Mouse (Mus musculus) neural tube, embryonic 11.5 days (tissue): ENCODE results near the gene Figla. TPM values are rescaled to one million over a fixed set of nuclear protein-coding genes. Genes with fewer than 3 reads are reported as not detected.

Experiments
- ATAC-seq: fragments of 200-750 bp; cut with Nextera tagmentation; 2 replicates; pipeline ENCODE4 v1.8.0; 2017; ENCODE audit warnings: moderate number of reproducible peaks, mild to moderate bottlenecking, moderate TSS enrichment, moderate library complexity; ENCODE audit not compliant: insufficient read depth, low FRiP score, low TSS enrichment
- DNase-seq: peaks from one replicate; pipeline ENCODE4 v3.0.0-alpha.2; 2015; ENCODE audit warnings: low spot score
- H3K27ac ChIP-seq: fragments of 300-500 bp; sonication (generic); 2 replicates; pipeline ENCODE4 v1.5.1; 2014; ENCODE audit warnings: low read depth, mild to moderate bottlenecking, low read length
- H3K27me3 ChIP-seq: fragments of 300-500 bp; sonication (generic); 2 replicates; pipeline ENCODE4 v1.6.1; 2014; ENCODE audit warnings: mild to moderate bottlenecking, low read length, mixed read lengths; ENCODE audit not compliant: control insufficient read depth, insufficient read depth
- H3K36me3 ChIP-seq: fragments of 300-500 bp; sonication (generic); 2 replicates; pipeline ENCODE4 v1.6.1; 2014; ENCODE audit warnings: mild to moderate bottlenecking, low read length, moderate library complexity, mixed read lengths; ENCODE audit not compliant: control insufficient read depth, insufficient read depth
- H3K4me1 ChIP-seq: fragments of 300-500 bp; sonication (generic); 2 replicates; pipeline ENCODE4 v1.6.1; 2014; ENCODE audit warnings: low read length, mixed read lengths; ENCODE audit not compliant: control insufficient read depth, insufficient read depth
- H3K4me2 ChIP-seq: fragments of 300-500 bp; sonication (generic); 2 replicates; pipeline ENCODE4 v1.6.1; 2014; ENCODE audit warnings: low read depth, mild to moderate bottlenecking, moderate library complexity
- H3K4me3 ChIP-seq: fragments of 300-500 bp; sonication (generic); 2 replicates; pipeline ENCODE4 v1.5.1; 2014; ENCODE audit warnings: low read depth, low read length
- H3K9ac ChIP-seq: fragments of 300-500 bp; sonication (generic); 2 replicates; pipeline ENCODE4 v1.6.1; 2014; ENCODE audit warnings: mild to moderate bottlenecking, low read length
- H3K9me3 ChIP-seq: fragments of 300-500 bp; sonication (generic); 2 replicates; pipeline ENCODE4 v1.6.1; 2016; ENCODE audit warnings: low read length; ENCODE audit not compliant: control insufficient read depth
- WGBS: fragments of 180-500 bp; shearing (Covaris S2); extraction: QIAGEN DNeasy Blood & Tissue Kit; methylation state at CpG from one replicate; pipeline ENCODE4 v1.1.7; 2014; 5-methylcytosine and 5-hydroxymethylcytosine counted together
- polyA plus RNA-seq: library from polyadenylated mRNA; unstranded; fragments of >200 nt; fragmentation: Nextera tagmentation; extraction: Ambion mirVana; gene quantifications from 2 replicates; pipeline ENCODE4 v1.2.1, GENCODE M21; 2014

The Figla gene
- polyA plus RNA-seq, 1 experiment from 2014 or later, result not detected

GRCm38 (mm10) chr6:86019415-86020237 is 3.7 kb downstream of the Figla start:
- 59% methylated on average over 4 of the region's 4 CpGs for whole genome bisulfite sequencing

GRCm38 (mm10) chr6:86020948-86021347 is 5.0 kb downstream of the Figla start:
- no peak overlapping the region for H3K4me3 ChIP-seq
- H3K4me1 ChIP-seq, result no peaks in the 10 kb centered on the region
- H3K9ac ChIP-seq, result no peak overlapping the region
- DNase-seq, result peak; percentile 49
- no peaks in the 10 kb centered on the region for H3K9me3 ChIP-seq
- H3K27me3 ChIP-seq, result no peaks in the 10 kb centered on the region
- ATAC-seq, result no peak
- WGBS, result 28% methylated on average over 3 of the region's 3 CpGs
- no peak overlapping the region for H3K27ac ChIP-seq
- no peaks in the 10 kb centered on the region for H3K36me3 ChIP-seq
- H3K4me2 ChIP-seq, result no peak overlapping the region

More at GRCm38 (mm10) chr6:86019415-86020237, 3.7 kb downstream of the Figla start:
- no peaks in the 10 kb centered on the region for H3K36me3 ChIP-seq
- DNase-seq (no peak), ATAC-seq (no peak)
- H3K27ac ChIP-seq, result no peak overlapping the region
- no peak overlapping the region for H3K4me3 ChIP-seq
- no peak overlapping the region for H3K9ac ChIP-seq
- no peaks in the 10 kb centered on the region for H3K4me1 ChIP-seq
- H3K27me3 ChIP-seq, result no peaks in the 10 kb centered on the region
- H3K4me2 ChIP-seq, result no peak overlapping the region
- no peaks in the 10 kb centered on the region for H3K9me3 ChIP-seq

GRCm38 (mm10) chr6:86026632-86027292 is 10.8 kb downstream of the Figla start:
- no peaks in the 10 kb centered on the region for H3K9me3 ChIP-seq
- WGBS, result 84% methylated on average over 8 of the region's 8 CpGs
- DNase-seq (no peak), ATAC-seq (no peak)
- no peaks in the 10 kb centered on the region for H3K36me3 ChIP-seq
- H3K4me1 ChIP-seq, result peaks cover 8% of the 10 kb centered on the region; the same call in 1 of the 2 replicates
- no peak overlapping the region for H3K4me2 ChIP-seq
- H3K27ac ChIP-seq, result no peak overlapping the region
- no peaks in the 10 kb centered on the region for H3K27me3 ChIP-seq
- H3K9ac ChIP-seq, result no peak overlapping the region
- no peak overlapping the region for H3K4me3 ChIP-seq

GRCm38 (mm10) chr6:86028150-86028549 is 12.2 kb downstream of the Figla start:
- Histone ChIP-seq H3K4me1 (peaks cover 8% of the 10 kb centered on the region; the same call in 1 of the 2 replicates), H3K9ac (peak overlapping the region; percentile 79), H3K27me3 (no peaks in the 10 kb centered on the region), H3K4me3 (peak overlapping the region; percentile 68), H3K27ac (peak overlapping the region; percentile 81; the same call in 1 of the 2 replicates), H3K4me2 (peak overlapping the region; percentile 74), H3K9me3 (no peaks in the 10 kb centered on the region), H3K36me3 (no peaks in the 10 kb centered on the region)
- ATAC-seq (peak; percentile 40; the same call in 1 of the 2 replicates), DNase-seq (no peak)
- WGBS, result 63% methylated on average over 2 of the region's 2 CpGs

DNA sequence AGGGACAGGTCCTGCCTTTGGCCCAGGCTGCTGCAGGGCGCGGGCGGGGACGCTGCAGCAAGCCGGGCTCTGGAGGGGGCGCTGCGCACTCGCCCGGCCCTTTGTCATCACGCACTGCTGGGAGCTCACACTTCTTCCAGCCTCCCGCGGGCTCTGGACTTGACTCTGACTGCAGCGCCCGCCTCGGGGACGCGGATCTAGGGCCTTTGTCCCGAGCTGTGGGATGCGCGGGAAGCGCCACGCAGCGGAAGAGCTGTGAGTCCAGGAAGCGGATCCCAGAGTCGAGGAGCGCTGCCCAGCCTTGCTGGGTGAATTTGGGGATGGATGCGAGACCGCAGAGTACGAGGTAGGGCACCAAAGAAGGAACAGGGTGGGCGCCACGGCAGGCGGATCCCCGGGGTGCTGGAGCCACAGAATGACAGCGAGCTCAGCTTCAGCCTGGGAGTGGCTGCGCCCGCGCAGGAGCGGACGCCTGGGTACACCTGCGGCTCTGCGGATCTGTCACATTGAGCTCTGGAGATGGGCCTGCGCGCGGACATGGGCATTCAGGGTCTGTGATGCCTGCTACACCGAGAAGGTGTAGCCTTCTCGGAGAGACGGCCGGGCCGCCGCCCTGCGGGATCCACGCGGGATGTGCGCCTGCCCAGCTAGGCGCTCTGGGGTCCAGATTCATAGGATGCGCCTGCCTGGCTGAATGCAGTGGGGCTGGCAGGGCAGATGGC is 12.8 kb downstream of the Figla start, which contains the start of gene Add2:
TSS of gene Add2 (plus strand) at position 81 of the 722 bp plus-strand sequence.
- Histone ChIP-seq H3K27ac (peak within 1 kb of the TSS; percentile 81), H3K4me1 (peaks cover 8% of the 10 kb centered on the region; the same call in 1 of the 2 replicates), H3K9ac (peak within 1 kb of the TSS; percentile 79), H3K9me3 (no peaks in the 10 kb centered on the region), H3K4me3 (peak within 1 kb of the TSS; percentile 68), H3K27me3 (no peaks in the 10 kb centered on the region), H3K4me2 (peak within 1 kb of the TSS; percentile 74), H3K36me3 (no peaks in the 10 kb centered on the region)
- WGBS, result 1% methylated on average over 56 of the region's 56 CpGs
- ATAC-seq, result peak; percentile 89
- peak; percentile 86 for DNase-seq

DNA sequence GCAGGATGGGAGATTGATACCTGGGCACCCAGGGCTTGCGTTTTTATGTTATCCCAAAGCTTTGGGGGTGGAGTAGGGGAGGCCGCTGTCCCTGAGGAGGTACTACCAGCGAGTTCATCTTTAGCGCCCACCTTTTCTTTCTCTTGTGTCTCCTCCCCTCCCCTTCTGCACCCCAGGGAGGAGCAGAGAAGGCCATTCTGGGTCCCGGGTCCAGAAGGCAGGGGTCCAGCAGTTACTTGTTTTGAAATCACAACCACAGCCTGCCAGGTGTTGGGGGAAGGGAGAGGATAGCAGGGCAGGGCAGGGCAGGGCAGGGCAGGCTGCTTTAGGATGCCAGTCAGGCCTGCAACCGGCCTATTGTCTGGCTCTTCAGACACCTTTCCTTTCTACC is 13.3 kb downstream of the Figla start:
- WGBS, result 8% methylated on average over 5 of the region's 6 CpGs
- H3K36me3 ChIP-seq, result no peaks in the 10 kb centered on the region
- H3K9ac ChIP-seq, result peak overlapping the region; percentile 79
- H3K4me1 ChIP-seq, result peaks cover 8% of the 10 kb centered on the region; the same call in 1 of the 2 replicates
- peak overlapping the region; percentile 81; the same call in 1 of the 2 replicates for H3K27ac ChIP-seq
- ATAC-seq (0 out of 2 replicates have a peak, but pooled peaks have one; percentile 18), DNase-seq (no peak)
- no peaks in the 10 kb centered on the region for H3K27me3 ChIP-seq
- peak overlapping the region; percentile 74 for H3K4me2 ChIP-seq
- H3K9me3 ChIP-seq, result no peaks in the 10 kb centered on the region
- H3K4me3 ChIP-seq, result peak overlapping the region; percentile 68

GRCm38 (mm10) chr6:86031527-86031926 is 15.6 kb downstream of the Figla start:
- H3K4me2 ChIP-seq, result no peak overlapping the region
- H3K27ac ChIP-seq, result no peak overlapping the region
- no peaks in the 10 kb centered on the region for H3K36me3 ChIP-seq
- no peak overlapping the region for H3K9ac ChIP-seq
- no peak for ATAC-seq
- H3K4me3 ChIP-seq, result no peak overlapping the region
- no peaks in the 10 kb centered on the region for H3K9me3 ChIP-seq
- WGBS, result 86% methylated on average over 2 of the region's 2 CpGs
- H3K4me1 ChIP-seq, result peaks cover 8% of the 10 kb centered on the region; the same call in 1 of the 2 replicates
- no peaks in the 10 kb centered on the region for H3K27me3 ChIP-seq
- no peak for DNase-seq

- ATAC-seq (no peak), DNase-seq (no peak)
- WGBS, result 83% methylated on average over 1 of the region's 1 CpGs
- H3K27me3 ChIP-seq, result no peaks in the 10 kb centered on the region
- no peak overlapping the region for H3K4me2 ChIP-seq
- H3K27ac ChIP-seq, result no peak overlapping the region
- H3K36me3 ChIP-seq, result no peaks in the 10 kb centered on the region
- no peak overlapping the region for H3K4me3 ChIP-seq
- no peaks in the 10 kb centered on the region for H3K9me3 ChIP-seq
- H3K4me1 ChIP-seq, result peaks cover 8% of the 10 kb centered on the region; the same call in 1 of the 2 replicates
- no peak overlapping the region for H3K9ac ChIP-seq
Measured at GRCm38 (mm10) chr6:86033635-86034034, 17.7 kb downstream of the Figla start.
